Mouse (Mus musculus) embryo, embryonic 11.5 days (tissue): ENCODE data around the gene Mdga1.

Experiments
- DNase-seq: peaks from one replicate; pipeline ENCODE4 v3.0.0-alpha.2; 2012; ENCODE audit warnings: low read depth, low spot score

The Mdga1 gene

GRCm38 (mm10) chr17:29920089-29920488 lies 49.8 kb downstream of the Mdga1 start:
- no peak for DNase-seq

GRCm38 (mm10) chr17:29919552-29919920 lies 50.4 kb downstream of the Mdga1 start:
- DNase-seq: no peak

GRCm38 (mm10) chr17:29918791-29919551 lies 50.9 kb downstream of the Mdga1 start:
- no peak for DNase-seq

GRCm38 (mm10) chr17:29916968-29917367 lies 52.9 kb downstream of the Mdga1 start:
- no peak for DNase-seq

- DNase-seq: no peak
Measured at GRCm38 (mm10) chr17:29915820-29916219, 54.1 kb downstream of the Mdga1 start.

GRCm38 (mm10) chr17:29913301-29913965 lies 56.5 kb downstream of the Mdga1 start:
- no peak for DNase-seq

- DNase-seq: no peak
Measured at GRCm38 (mm10) chr17:29912733-29913132, 57.2 kb downstream of the Mdga1 start.

- DNase-seq: no peak
Measured at GRCm38 (mm10) chr17:29909031-29909430, 60.9 kb downstream of the Mdga1 start.

- no peak for DNase-seq
Measured at GRCm38 (mm10) chr17:29904694-29905093, 65.2 kb downstream of the Mdga1 start.

- no peak for DNase-seq
Measured at GRCm38 (mm10) chr17:29902406-29903155, 67.3 kb downstream of the Mdga1 start.

- DNase-seq: no peak
Measured at GRCm38 (mm10) chr17:29900289-29900688, 69.6 kb downstream of the Mdga1 start.

- DNase-seq: no peak
Measured at GRCm38 (mm10) chr17:29896181-29897054, 73.5 kb downstream of the Mdga1 start.

- DNase-seq: no peak
Measured at GRCm38 (mm10) chr17:29895566-29895965, 74.3 kb downstream of the Mdga1 start.

GRCm38 (mm10) chr17:29894965-29895364 lies 74.9 kb downstream of the Mdga1 start:
- DNase-seq: no peak

GRCm38 (mm10) chr17:29890451-29891110 lies 79.3 kb downstream of the Mdga1 start:
- no peak for DNase-seq

GRCm38 (mm10) chr17:29888981-29889980 lies 80.6 kb downstream of the Mdga1 start:
- DNase-seq: no peak

GRCm38 (mm10) chr17:29887881-29888826 lies 81.7 kb downstream of the Mdga1 start:
- DNase-seq: no peak

- DNase-seq: no peak
Measured at GRCm38 (mm10) chr17:29887271-29887880, 82.5 kb downstream of the Mdga1 start.
